Mouse (Mus musculus) right cerebral cortex, postnatal 36 days (tissue): ENCODE data around the gene Mllt11.
"Not testable (repeated sequence)": the region's sequence is repeated elsewhere in the genome, so short reads cannot be mapped to it uniquely, and the experiment has no call there.

Source experiments
- DNase-seq, 2 experiments: peaks; one replicate each; pipeline ENCODE4 v3.0.0; 2022; ENCODE audit warnings: low spot score in 2 of 2, mixed read lengths in 1 of 2

Mllt11 gene

GRCm38 (mm10) chr3:95217255-95218134 is 14.5 kb downstream of the Mllt11 start, which contains the start of gene Gabpb2:
Gene Gabpb2 (minus strand): TSS chr3:95217916.
- peak; percentile 77 to 79 for DNase-seq

DNA sequence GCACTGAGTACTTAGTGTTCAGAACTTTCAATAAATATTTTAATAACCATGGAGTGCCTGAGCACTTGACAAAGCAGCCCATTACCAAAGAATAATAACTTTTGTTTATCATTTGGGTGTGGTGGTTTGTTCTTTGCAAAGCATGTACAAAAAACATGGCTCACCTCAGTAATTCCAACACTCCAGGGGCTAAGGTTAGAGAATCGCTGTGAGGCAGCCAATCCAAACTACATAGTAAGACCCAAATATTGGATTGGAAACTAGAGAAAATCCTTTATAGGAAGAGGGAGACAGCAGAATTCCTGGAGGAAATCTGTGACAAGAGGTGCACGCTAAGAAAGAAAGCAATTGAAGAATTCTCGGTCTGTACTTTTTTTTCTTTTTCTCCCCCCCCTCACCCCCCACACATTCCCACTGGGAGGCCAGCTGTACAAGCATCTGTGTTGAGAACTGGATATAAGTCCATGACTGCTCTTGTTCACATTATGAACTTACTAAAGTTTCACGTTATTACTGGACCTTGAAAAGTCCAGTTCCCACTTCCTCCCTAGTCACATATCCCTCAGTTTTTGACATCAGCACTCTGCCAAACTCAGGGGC is 15.2 kb downstream of the Mllt11 start:
- DNase-seq: no peak

DNA sequence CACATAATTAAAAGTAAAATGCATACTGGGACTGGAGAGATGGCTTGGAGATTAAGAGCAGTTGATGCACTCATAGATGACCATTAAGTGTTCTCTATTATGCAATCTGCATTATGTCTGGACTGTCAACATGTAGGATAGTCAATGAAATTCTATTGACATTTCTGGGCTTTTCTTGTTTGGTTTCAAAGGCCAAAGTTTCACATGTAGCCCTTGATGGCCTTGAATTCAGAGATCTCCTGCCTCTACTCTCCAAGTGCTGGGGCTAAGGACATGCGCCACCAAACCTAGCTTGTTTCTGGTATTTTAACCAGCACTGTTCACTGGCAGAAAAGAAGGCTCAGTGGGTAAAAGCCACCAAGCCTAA is 18.4 kb downstream of the Mllt11 start:
- DNase-seq: no peak

GRCm38 (mm10) chr3:95212889-95213608 is 18.9 kb downstream of the Mllt11 start:
- DNase-seq: not testable (repeated sequence)

DNA sequence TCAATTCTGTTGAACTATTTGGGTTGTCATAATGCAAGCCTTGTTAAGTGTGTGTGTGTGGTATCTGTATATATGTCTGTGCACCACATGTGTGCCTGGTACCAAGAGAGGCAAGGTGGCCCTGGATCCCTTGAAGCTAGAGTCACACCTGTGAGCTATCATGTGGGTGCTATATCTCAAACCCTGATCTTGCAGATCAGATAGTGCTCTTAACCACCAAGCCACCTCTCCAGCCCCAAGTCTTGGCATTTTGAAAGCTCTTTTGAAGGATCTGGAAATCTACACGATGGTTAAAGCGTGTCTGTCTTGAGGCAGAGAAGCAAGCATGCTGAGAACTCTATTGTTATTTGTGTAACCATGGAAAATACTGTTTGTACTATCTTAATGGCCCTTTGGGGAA is 21.4 kb downstream of the Mllt11 start:
- no peak for DNase-seq

GRCm38 (mm10) chr3:95208286-95208685 is 23.7 kb downstream of the Mllt11 start:
- no peak for DNase-seq

- peak; percentile 24 to 45 for DNase-seq
Observed at GRCm38 (mm10) chr3:95203880-95204279, 28.1 kb downstream of the Mllt11 start.

- DNase-seq: no peak
Observed at GRCm38 (mm10) chr3:95200562-95200961, 31.4 kb downstream of the Mllt11 start.

- DNase-seq: no peak
Observed at GRCm38 (mm10) chr3:95200132-95200531, 31.8 kb downstream of the Mllt11 start.

- DNase-seq: no peak
Observed at GRCm38 (mm10) chr3:95199101-95199500, 32.9 kb downstream of the Mllt11 start.

DNA sequence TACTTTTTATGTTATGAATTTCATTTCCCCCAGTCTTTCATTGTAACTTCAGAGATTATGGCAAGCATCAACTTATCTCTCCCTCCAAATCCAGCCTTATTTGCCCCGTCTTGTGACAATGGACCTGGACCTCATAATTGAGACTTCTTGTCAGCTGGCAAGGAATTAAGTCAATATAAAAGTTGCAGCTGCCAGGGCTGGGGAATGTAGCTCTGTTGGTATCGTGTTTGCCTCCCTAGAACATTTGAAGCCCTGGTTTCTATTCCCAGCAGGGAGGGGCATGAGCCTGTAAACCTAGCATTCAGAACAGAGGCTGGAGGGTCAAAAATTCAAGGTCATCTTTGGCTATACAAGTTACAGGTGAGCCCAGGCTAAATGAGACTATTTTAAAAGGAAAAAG is 36.2 kb downstream of the Mllt11 start:
- no peak for DNase-seq

DNA sequence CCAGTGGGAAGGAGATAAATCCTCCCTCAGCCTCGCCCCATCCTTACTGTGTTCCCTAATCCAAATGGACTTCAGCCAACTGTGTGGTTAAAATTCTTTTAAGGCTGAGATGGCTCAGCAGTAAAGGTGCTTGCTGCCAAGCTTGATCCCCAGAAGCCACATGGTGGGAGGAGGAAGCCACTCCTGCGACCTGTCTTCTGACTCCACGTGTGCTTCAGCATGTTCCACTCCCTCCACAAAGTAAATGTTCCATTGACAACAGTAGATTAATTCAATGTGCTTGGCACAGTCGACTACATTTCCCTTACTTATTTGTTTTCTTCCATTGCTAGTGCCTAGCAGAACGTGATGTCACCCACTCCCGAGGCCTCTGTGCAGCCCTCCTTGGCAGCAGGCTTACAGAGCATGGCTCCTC is 37.2 kb downstream of the Mllt11 start:
- DNase-seq: no peak

- no peak for DNase-seq
Observed at GRCm38 (mm10) chr3:95186888-95187287, 45.1 kb downstream of the Mllt11 start.

GRCm38 (mm10) chr3:95186100-95186499 is 45.9 kb downstream of the Mllt11 start:
- no peak for DNase-seq

DNA sequence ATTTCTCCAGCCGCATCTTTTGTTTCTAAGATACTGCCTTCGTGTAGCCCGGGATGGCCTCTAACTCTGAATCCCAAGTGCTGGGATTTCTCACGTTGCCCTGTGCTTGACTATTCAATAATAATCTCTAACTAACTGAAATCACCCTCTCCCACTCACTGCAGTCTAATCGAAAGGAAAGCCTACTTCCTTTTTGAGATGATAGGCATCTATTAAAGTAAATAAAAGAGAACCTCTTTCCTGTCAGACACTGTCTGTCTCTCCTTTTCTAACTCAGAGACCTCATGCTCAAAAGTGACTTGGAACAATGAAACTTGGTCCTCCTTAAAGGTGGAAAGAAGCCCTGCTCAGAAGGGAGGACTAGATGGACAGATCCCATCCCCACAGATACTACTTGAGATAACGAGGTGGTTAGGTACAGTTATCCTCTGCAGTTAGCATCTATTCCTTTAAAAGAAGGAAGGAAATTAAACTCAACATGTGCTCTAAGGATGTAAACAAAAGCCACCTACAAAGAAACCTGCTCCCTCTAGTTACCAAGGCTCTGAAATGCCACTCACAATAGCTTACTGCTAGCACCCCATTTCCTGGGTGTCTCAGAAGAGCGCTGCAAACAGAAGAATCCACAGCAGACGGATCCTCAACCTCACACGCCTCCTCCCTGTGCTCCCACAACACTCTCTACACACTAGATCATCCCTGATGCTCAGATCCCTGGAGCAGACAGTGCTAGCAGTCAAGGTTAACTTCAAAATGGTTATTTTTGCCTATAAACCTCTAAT is 47.0 kb downstream of the Mllt11 start:
- no peak for DNase-seq

- no peak for DNase-seq
Observed at GRCm38 (mm10) chr3:95181841-95182240, 50.1 kb downstream of the Mllt11 start.

DNA sequence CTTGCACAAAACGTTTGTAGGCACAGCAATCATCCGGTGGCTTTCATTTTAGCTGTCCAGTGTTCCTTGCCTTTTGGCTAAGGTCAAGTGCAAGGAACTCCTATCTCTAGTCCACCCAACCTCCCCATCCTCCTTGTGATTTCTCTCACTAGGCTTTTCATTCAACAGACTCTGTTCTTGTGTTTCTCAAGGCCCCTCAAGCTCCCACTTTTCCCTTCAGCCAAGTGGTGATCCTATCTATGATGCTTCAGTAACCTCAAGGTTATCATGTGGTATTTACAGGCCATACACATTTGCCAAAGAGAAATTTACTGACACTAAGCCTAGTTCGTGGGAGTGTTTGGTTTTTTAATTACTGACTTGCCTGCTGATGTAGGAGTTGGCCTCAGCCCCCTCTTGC is 52.1 kb downstream of the Mllt11 start:
- no peak for DNase-seq

DNA sequence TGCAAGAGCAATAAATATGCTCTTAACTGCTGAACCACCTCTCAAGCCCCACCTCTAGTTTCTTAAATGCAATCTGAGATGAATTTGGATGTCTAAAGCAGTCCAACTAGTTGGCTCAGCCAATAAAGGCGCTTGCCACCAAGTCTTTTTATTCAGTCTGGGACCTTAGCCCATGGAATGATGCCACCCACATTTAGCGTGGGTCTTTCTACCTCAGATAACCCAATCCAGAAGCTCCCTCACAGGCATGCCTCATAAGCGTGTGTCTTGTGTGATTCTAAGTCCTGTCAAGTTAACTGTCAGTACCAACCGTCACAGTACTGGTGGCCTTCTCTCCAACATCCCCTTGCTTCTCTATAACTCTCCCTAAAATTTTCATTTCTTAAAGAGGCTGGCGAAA is 53.0 kb downstream of the Mllt11 start:
- no peak for DNase-seq

GRCm38 (mm10) chr3:95177583-95177982 is 54.4 kb downstream of the Mllt11 start:
- no peak for DNase-seq

- DNase-seq: no peak
Observed at GRCm38 (mm10) chr3:95176500-95176899, 55.5 kb downstream of the Mllt11 start.

DNA sequence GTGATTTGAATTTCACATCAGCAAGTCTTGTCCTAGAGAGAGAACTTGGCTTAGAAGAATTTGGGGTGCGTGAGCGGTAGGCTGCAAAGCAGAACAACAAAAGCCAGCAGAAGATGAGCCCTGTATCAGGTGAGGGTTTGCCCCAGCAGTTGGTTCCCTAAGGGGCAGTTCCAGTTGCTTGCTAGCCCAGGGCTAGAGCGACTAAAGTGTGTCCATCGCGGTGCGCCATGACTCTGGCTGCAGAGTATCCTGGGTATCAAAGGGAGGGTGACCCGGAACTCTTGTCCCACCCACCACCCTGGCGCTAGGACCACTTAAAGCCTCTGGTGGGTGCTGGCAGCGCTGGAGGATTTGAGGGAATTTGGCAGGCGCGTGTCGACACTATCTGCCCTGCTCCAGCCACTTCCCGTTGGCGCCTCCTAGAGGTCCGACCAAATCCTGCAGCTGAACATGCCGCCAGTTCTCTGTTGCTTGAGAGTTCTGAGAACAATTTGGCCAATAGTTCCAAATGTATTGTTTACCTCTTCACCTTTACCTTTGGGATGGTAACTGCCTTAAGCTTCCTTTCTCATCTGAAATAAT is 57.9 kb downstream of the Mllt11 start:
- DNase-seq: peak in 1 of 2 experiments; percentile 33
